Mouse (Mus musculus) Patski (cell line): ENCODE data around the gene Phactr2. TPM values are rescaled to one million over a fixed set of nuclear protein-coding genes. Genes with fewer than 3 reads are reported as not detected.

Source experiments
- ATAC-seq: fragments of 100-300 bp; one replicate; pipeline ENCODE4 v1.8.0; 2021
- CTCF ChIA-PET: fragments of 350-600 bp; sonication (Branson Sonifier 250); formaldehyde crosslinking; loops from one replicate; lab custom pipeline; 2022; ENCODE audit warnings: inconsistent platforms; lab: Charles Lee
- POLR2A ChIA-PET: fragments of 350-600 bp; sonication (Branson Sonifier 250); formaldehyde crosslinking; loops from one replicate; lab custom pipeline; 2022; ENCODE audit warnings: antibody characterized with exemption, inconsistent platforms; lab: Charles Lee
- DNase-seq: peaks from one replicate; pipeline ENCODE4 v3.0.0-alpha.2; 2011; ENCODE audit warnings: low read depth, low spot score
- H3K27me3 ChIP-seq: fragments of 371-371 bp; one replicate; pipeline ENCODE4 v1.5.1; 2021
- CTCF ChIP-seq: fragments of 100-300 bp; IDR thresholded peaks from one replicate; pipeline ENCODE4 v1.5.1; 2021
- in situ Hi-C: fragments of 300-500 bp; cut with MboI; formaldehyde crosslinking; loops from 3 replicates; pipeline ENCODE4 v1.11.1; 2018; ENCODE audit warnings: low pct_unique_long_range_greater_than_20kb, mixed read lengths
- polyA plus RNA-seq: library from polyadenylated mRNA; unstranded; gene quantifications from one replicate; pipeline ENCODE4 v1.2.3, GENCODE M21; 2021

Phactr2 gene
- polyA plus RNA-seq, 1 experiment from 2014 or later: 9.3 TPM

DNA sequence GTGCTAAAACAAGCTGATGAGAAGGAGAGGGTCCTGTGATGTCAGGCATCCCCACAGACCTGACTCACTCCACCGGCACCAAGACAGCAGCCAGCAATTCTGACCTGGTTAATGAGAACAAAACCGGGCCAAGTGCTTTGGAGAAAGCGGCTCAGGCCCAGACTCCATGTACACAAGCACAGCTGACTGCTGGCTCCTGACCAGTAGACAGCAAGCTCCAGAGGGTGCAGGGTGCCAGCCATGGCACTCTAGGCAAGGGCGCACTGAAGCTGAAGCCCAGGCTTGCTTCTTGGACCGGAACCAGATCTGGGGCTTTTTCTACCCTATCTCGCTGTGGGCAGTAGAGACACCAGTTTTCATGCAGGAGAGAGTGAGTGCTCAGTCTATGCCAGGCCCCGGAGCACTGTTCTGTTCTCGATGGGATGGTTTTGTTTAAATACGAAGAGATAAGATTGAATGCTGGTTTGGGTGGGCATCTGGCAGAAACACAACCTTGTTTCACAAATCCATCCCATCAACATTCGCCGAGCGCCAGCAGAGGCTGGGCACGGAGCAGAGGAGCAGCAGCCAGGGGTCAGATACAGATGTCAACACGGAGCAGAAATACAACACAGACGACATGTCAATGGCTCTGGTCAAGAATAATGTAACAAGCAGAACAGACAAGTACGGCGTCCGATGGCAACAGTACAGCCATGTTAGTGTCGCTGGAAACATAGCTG is 61.8 kb downstream of the Phactr2 start:
- in situ Hi-C loops: no loop called here
- DNase-seq (no peak), ATAC-seq (no peak)
- ChIA-PET CTCF (interaction anchor here (1.1 kb wide), 1 partner anchor 10 kb away, joined by 3 read pairs; no protein-coding TSS in a partner anchor), POLR2A (no interaction called here)
- TF ChIP-seq CTCF: no peak
- H3K27me3 ChIP-seq: peaks cover 3% of the 10 kb centered on the region

DNA sequence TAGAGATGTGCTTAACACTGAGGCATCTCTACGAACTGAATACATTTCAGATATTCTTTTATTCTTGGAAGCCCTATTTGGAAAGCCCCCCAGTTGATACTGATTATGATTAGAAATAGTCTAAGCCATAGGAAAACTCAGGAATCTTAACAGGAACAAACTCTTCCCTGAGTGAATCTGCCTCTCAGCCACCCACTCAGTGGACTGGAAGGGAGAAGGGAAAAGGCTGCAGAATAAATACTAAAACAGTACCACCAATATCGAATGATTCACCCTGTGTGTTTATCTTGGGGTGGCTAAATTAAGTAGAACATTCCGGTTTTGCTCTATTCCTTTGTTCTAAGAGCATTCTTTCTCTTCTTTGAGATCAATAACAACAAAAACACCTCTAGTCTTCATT is 63.2 kb downstream of the Phactr2 start:
- TF ChIP-seq CTCF: no peak
- ChIA-PET POLR2A (no interaction called here), CTCF (no interaction called here)
- DNase-seq (no peak), ATAC-seq (no peak)
- in situ Hi-C loops: no loop called here
- peaks cover 3% of the 10 kb centered on the region for H3K27me3 ChIP-seq

DNA sequence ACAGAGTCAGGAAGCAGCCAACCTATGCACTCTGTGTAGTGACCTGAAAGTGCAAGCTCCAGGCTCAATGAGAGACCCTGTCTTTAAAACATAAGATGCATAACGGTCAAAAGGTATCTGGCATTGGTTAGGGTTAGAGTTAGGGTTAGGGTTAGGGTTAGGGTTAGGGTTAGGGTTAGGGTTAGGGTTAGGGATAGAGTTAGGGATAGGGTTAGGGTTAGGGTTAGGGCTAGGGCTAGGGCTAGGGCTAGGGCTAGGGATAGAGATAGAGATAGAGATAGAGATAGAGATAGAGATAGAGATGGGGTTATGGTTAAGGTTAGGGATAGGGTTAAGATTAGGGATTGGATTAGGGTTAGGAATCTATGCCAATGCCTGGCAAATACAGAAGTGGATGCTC is 72.2 kb downstream of the Phactr2 start:
- POLR2A ChIA-PET: no interaction called here
- H3K27me3 ChIP-seq: no peaks in the 10 kb centered on the region
- DNase-seq (no peak), ATAC-seq (no peak)
- in situ Hi-C loops: no loop called here
- CTCF ChIA-PET: interaction anchor here (1.4 kb wide), 1 partner anchor 10 kb away, joined by 3 read pairs; no protein-coding TSS in a partner anchor
- no peak for TF ChIP-seq CTCF

DNA sequence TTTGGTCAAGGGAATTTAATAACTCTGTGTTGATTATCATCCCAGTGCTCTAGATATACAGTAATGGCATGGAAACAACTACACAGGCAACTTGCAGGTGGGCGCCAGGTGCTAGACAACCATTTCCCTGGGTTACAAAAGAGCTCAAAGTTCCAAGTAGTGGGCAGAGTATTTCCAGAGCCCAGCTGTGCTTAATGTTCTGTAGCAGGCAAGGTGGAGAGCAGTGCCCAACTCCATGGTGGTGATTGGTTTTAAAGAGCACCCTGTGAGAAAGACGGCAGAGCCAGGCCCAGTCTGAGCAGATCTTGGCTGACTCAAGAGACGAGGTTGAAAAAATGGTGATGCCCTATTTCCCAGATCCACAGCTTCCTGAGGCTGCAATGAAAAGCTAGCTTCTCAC is 78.5 kb downstream of the Phactr2 start:
- H3K27me3 ChIP-seq: no peaks in the 10 kb centered on the region
- no peak for TF ChIP-seq CTCF
- ATAC-seq: no peak
- in situ Hi-C loops: no loop called here
- ChIA-PET CTCF (no interaction called here), POLR2A (no interaction called here)
- no peak for DNase-seq

DNA sequence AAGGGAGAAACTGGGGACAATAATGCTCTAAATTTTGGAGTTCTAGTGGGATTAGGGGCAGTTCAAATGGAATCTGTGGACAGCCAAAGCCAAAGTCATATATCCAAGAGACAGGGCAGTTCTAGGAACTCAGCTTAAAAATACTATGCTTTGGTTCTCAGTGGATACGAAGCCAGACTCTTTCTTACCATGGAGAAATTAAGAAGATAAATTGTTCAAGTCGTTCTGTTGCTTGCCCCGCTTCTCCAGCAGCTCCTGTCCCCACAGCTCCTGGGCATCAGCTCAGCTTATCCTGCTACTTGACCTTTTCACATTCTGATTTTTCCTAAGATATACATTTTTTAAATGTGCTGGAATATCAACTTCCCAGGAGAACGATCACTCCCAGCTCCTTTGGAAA is 80.2 kb downstream of the Phactr2 start:
- no peak for DNase-seq
- no peaks in the 10 kb centered on the region for H3K27me3 ChIP-seq
- POLR2A ChIA-PET: interaction anchor here (0.8 kb wide), 1 partner anchor 523 kb away, joined by 3 read pairs; no protein-coding TSS in a partner anchor
- CTCF ChIA-PET: interaction anchor here (1.4 kb wide), 1 partner anchor 22 kb away, joined by 4 read pairs; no protein-coding TSS in a partner anchor
- no peak for TF ChIP-seq CTCF
- no peak for ATAC-seq
- in situ Hi-C loops: no loop called here

DNA sequence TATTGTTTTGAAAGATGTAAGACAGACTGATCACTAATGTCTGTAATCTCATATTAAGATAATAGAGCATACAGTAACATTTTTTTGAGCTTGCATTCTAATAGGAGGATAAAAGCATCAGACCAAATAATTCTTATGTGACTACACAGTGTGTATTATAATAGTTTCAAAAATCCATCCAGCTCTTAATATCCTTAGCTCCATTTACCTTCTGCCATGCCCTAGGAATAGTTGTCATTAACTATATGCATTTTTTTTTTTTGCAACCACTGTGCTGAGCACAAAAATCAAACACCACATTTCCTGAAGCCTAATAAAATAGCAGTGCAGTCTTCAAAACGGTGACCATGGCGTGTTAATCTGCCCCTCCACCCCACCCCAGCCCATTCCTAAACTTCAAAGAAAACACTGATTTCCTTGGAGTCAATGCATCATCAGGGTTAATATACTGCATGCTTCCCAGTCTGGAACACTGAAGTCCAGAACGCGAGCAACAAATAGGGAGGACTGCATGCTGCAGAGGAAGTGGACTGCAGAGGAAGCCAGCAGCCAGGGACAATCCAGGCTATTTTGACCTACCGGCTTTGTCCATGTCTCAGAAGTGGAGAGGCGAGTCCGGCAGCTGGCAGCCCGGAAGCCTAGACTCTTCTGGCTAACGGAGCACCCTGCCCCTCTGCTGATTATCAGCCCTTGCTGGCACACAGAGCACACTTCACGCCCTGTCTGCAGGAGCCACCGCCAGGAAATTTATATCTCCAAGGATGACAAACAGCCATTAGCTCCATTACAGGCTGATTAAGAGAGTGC is 85.9 kb downstream of the Phactr2 start:
- ATAC-seq (no peak), DNase-seq (no peak)
- POLR2A ChIA-PET: interaction anchor here (0.9 kb wide), 1 partner anchor 31 kb away, joined by 3 read pairs; no protein-coding TSS in a partner anchor
- in situ Hi-C loops: no loop called here
- CTCF ChIA-PET: interaction anchor here (2.0 kb wide), 1 partner anchor 9 kb away, joined by 5 read pairs; no protein-coding TSS in a partner anchor
- no peak for TF ChIP-seq CTCF
- H3K27me3 ChIP-seq: no peaks in the 10 kb centered on the region

DNA sequence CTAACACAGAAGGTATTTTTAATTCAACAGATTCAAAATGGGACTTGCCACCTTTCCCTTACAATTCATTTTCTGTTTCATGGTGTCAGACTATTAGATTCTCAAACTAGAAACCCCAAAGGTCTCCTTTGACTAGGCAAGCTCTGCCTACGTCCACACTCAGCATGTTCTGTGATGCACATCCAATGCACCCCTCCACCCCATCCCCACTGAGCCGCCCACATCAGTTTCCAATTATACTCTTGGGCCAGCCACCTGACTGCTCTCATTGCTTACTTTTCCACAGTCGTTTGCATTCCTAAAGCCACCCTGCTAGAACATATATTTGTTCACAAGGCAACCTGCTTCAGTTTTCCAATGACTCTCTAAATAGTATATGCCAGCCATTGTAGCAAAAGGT is 89.3 kb downstream of the Phactr2 start:
- H3K27me3 ChIP-seq: no peaks in the 10 kb centered on the region
- POLR2A ChIA-PET: no interaction called here
- DNase-seq: no peak
- in situ Hi-C loops: no loop called here
- no peak for TF ChIP-seq CTCF
- CTCF ChIA-PET: no interaction called here
- ATAC-seq: no peak

DNA sequence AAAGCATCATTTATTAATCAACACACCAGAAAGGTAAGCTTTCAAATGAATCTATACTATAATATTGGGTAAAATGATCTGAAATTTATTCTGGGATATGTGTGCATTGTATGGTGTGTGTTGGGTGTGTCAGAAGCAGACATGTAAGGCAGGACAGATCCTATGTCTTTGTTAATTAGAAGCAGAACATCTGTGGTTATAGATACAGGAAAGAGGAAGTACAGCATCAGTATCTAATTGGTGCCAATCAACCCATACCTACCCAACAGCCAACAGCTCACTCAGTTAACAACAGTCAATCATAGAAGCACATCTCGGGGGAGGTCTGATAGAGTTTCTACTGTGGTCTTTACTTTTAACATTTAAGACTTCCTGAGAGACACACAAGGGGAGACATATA is 96.3 kb downstream of the Phactr2 start:
- in situ Hi-C loops: no loop called here
- H3K27me3 ChIP-seq: no peaks in the 10 kb centered on the region
- ChIA-PET CTCF (no interaction called here), POLR2A (no interaction called here)
- DNase-seq (no peak), ATAC-seq (no peak)
- TF ChIP-seq CTCF: no peak

DNA sequence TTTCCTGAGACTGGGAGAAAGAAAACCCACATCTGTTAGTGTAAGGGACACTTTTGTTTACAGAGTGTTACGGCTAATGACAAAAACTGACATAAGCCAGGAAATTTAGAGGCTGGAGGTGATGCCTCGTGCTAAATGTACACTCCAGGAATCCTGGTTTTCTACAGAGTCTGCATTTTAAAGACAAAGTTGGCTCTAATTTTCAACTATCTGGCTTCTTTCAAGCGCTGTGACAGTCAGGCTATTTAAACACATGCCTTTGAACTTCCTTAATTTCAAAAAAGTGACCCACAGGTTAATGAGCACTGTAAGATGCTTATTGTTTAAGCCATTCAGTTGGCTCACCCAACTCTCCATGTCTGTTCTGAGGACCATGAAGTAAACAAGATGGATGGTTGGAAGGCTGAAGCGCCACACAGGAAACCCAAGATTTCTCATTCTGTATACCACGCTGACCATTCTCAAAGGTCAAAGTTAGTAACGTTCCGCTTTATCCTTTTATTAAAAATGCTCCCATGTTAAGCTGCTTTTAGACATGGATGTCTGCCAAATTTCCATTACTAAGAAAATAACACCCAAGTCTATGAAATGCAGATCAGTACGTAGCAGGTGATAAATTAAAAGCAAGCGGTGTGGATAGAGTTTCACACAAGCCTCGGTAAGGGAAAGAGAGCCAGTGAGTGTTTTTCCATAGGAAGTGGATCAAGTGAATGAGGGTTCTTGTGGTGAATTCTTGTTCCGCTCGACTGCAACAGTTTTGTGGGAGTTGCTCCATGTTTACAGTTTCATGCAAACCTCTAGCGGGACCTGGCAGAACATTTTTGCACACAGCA is 97.6 kb downstream of the Phactr2 start:
- POLR2A ChIA-PET: interaction anchor here (0.6 kb wide), 1 partner anchor 38 kb away, joined by 4 read pairs; no protein-coding TSS in a partner anchor
- CTCF ChIA-PET: no interaction called here
- TF ChIP-seq CTCF: no peak
- no peak for ATAC-seq
- no peak for DNase-seq
- H3K27me3 ChIP-seq: no peaks in the 10 kb centered on the region
- in situ Hi-C loops: no loop called here

DNA sequence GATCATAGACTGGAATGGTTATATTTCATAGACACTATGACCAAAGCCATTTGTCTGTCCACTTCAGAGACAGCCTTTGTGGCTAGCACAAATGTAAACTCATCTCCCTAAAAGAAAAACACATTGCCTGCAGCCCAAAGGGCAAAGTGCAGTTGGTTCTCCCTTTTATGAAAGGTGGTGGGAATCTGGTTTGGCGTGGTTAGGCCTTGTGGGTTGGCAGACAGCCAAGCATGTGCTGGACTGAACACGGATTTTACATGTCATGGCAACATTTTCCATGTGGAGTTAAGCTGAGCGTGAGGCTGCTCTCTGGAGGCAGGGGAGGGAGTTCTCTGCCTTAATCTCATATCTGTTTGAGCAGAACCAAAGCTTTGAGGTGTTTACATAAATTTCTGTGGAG is 98.4 kb downstream of the Phactr2 start:
- CTCF ChIA-PET: no interaction called here
- no peak for ATAC-seq
- DNase-seq: no peak
- in situ Hi-C loops: no loop called here
- no peaks in the 10 kb centered on the region for H3K27me3 ChIP-seq
- no peak for TF ChIP-seq CTCF
- POLR2A ChIA-PET: interaction anchor here (0.6 kb wide), 1 partner anchor 37 kb away, joined by 4 read pairs; no protein-coding TSS in a partner anchor
